Mouse (Mus musculus) forelimb bud, embryonic 11.5 days (tissue): Measurements from ENCODE around the gene Phactr4.

Source experiments
- DNase-seq: peaks from one replicate; pipeline ENCODE4 v3.0.0-alpha.2; 2012; ENCODE audit warnings: low read depth, low spot score

Gene Phactr4

DNA sequence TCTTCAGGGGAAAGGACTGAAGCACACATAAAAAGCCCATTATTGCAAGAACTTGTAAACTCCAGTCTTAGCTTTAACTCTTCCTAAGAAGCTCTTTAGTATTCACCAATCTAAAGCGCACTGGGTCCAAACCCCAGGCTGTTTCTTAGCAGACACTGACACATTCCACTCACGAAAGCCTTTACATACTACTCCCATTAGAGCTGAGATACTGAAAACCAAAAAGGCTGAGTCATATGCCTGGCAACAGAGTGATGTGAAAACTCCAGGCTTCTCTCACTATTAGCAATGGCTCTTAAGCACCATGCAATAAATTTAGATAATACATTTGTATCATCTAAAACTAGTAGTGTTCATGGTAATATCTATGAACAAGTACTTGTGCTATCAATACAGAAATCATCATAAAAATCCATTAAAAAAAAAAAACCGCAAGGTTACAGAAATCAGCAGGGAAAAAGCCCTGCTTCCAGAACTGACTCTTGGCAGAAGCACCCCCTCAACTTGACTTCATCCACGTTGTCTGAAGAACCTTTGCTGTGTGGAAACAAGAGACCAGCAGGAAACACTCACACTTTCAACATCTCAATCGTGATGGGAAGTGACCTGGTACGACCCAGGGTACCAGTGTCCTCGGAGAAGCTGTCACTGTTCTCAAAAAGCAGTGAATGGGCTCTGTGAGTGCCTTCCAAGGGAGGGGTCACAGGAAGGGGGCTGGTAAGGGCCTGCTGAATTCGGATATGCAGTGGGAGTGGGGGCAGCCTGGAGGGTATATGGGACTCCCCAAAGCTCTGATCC, 52.1 kb downstream of the Phactr4 start:
- no peak for DNase-seq

DNA sequence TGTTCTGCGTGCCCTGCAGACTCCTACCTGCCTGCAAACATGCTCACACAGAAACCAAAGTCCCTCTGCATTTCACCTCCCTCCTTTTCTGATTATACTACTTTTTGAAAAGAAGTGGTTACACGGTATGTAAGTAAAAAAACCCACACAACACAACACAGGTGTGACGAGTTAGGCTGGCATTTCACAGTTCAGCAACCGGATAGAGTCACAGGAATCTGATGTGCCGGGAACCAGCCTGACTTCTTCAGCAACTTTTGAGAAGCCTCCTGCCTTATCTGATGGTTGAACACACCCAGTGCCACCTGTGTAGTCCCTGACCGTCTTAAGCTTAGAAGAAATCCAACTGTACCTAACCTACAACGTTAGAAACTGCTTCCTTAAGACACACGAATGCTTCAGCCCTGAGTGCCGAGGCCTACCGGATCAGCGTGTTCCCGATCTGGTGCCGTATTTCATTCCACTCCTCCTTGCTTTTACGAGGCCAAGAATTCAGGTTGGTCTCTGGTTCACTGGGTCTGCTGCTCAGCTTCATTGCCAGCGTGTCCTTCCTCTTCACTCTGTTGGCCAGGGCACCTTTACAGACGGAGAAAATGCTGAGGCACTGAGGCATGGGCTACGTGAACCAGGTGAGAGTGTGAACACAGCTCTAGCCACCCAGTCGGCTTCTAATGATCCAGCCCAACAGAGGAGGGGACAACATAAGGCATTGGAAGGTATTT, 54.6 kb downstream of the Phactr4 start:
- no peak for DNase-seq

DNA sequence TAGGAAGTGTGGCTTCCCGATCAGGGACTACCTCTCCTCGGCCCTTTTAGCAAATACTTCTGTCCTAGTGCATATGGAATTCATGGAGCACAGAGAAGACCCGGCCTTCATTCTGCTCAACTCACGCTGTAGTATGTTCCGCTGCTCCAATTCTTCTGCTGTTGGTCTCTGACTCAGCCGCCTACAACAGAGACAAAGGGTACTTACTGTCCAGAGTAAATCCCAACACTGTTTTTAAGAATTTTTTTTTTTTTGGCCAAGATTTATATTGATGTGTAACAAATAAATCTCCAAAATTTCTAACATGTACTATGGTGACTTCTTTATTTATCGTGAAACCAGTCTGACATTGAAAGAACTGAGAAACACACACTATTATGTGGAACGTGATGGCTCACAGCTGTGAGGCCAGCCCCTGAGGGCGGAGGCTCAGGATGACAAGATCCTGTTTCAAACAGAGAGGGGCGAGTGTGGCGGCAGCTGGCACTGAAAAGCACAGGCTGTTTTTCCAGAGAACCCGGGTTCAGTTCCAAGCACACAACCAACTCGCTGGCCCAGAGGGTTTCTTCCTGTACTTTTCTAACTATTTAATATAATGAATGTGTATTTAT, 56.7 kb downstream of the Phactr4 start:
- DNase-seq: no peak

DNA sequence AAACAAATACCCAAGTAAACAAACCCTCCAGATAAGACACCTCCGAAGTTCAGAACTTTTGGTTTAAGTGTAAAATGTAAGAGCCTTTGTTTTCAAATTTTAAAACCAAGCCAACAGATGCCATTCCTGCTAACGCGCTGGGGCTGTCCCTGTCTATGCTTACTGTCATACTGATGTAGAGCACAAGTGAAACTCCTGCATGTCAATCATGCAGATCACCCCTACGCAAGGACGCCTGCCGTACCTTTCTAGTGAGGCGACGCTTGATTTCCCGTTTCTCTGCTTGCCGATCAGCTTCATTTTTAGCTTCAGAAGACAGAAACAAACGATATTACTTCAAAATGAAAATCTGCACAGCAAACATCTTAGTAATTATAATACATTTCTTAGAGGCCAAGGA, 58.8 kb downstream of the Phactr4 start:
- DNase-seq: no peak

DNA sequence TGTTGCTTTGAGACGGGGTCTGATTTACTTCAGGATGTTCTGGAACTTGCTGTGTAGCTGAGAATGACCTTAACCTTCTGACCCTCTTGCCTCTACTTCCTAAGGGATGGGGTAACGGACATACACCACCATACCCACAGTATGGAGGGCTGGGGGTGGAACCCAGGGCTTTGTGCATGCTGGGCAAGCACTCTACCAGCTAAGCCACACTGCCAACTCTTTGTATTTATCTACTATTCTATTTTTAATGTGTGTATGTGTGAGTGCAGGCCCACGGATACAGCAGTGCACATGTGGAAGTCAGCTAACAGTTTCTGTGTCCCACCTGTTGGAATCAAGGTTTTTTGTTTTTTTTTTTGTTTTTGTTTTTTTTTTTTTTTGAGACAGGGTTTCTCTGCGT, 62.8 kb downstream of the Phactr4 start:
- no peak for DNase-seq

DNA sequence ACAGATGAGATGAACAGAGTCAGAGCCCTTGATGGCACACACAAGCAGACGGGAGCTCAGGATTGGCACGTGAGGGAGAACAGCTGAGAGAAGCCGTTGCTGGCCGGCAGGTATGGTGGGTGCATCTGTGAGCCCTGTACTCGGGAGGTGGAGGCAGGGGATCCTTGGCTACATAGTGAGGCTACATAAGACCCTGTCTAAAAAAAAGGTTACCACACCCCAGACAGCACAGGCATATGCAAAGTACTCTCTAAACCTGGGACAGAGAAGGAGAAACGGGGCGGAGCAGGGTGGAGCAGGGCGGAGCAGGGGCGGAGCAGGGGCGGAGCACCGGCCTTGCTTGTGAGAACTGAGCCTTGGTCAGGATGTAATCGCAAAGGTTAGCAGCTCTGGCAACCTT, 66.1 kb downstream of the Phactr4 start:
- no peak for DNase-seq

DNA sequence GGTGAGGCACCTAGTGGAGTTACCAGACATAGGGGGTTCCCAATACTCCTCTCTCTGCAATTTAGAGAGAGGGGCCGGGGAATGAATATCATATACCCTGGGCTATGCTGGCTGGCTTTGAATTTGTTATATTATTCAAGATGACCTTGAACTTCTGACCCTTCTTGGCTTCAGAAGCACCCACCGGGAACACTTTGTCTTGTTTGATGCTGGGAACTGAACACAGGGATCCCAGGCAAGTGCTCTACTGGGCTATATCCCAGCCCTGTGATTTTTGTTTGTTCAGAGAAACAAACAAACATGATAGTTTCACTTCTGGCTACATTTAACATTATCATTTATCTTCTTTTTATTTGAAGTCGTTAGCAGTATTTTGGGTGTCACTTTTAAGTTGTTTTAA, 66.9 kb downstream of the Phactr4 start:
- DNase-seq: no peak

DNA sequence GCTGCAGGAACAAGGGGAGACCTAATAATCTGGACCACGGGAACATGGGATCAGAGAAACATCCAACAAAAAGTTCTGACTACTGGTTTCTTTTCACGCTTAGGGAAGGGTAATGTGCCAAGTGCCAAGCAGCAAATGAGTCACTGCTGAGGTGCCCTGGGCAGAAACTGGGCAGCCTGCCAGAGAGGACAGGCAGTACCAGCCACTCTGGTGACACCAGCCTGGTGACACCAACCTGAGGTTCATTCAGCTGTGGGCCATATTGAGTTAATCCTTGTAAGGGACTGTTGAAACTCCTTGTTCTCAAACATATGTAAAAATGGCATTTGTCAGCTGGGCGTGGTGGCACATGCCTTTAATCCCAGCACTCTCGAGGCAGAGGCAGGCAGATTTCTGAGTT, 67.7 kb downstream of the Phactr4 start:
- DNase-seq: no peak

DNA sequence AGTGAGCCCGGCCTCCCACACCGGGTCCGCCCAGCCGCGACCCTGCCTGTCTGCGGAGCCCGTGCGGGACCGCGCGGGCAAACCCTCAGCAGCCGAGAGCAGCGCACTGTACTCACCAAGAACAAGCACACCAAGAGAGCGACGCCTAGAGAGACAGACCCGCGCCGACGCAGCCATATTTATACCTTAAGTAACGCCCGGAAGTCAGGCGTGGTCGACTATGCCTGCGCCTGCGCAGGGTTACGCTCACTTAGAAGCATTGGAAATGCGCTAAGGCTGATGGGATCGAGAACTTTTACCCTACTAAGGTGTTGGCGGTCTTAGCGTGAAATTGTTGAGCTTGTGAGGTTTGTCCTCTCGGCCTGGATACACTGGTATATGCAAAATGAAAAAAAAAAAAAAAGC, 68.8 kb downstream of the Phactr4 start, which contains the start of gene Rcc1:
Gene Rcc1 (minus strand): TSS at position 125 of the 405 bp plus-strand sequence.
- peak; percentile 95 for DNase-seq

DNA sequence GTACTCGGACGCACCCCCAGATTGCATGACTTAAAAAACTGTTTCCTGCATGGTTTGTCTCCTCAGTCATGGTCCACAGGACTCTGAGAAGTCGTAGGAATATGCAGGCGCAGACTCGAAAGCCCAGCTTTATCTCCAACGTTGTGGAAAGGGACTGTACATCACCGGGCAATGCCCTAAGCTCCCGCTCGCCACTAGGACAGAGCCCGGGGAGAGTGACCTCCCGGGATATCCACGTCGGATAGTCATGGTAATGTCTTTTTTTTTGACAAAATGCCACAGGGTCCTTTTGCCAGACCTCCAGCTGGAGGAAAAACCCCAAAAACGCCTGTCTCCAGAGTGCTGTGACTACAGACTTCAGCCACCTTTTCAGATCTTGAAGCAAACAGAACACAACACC, 69.5 kb downstream of the Phactr4 start:
- no peak for DNase-seq

DNA sequence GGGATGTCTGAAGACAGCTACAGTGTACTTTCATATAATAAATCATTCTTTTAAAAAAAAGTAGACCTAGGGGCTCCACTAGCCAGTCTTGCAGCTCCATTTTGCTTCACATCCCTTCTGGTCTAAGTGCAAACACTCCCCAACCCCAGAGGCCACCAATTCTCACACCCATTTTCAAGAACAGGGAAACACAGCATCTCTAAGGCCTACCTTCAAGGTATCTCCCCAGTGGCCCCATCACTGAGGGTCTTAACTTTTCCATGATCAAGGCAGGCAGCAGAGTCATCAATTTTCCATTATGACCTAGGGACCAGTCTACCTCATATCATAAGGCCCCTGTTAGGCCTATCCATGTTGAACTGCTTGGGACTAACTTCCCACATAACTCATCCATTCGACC, 70.9 kb downstream of the Phactr4 start:
- DNase-seq: no peak

DNA sequence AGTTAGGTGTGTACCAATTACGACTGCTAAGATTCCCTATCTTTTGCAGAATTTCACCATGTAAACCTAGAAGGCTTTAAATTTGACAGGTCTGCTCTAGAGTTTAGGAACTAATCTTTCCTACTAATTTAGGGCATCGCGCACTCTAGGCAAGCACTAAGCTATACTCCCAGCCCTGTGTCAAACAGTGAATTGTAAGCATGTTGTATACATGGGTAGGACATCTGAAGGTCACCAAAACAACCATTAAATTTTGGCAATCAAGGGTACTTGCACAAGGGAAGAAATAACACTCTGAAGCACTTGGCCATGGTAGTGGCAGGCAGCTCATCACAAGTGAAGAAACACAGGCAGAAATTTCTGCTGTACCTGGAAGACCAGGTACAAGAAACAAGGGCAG, 71.4 kb downstream of the Phactr4 start:
- no peak for DNase-seq

DNA sequence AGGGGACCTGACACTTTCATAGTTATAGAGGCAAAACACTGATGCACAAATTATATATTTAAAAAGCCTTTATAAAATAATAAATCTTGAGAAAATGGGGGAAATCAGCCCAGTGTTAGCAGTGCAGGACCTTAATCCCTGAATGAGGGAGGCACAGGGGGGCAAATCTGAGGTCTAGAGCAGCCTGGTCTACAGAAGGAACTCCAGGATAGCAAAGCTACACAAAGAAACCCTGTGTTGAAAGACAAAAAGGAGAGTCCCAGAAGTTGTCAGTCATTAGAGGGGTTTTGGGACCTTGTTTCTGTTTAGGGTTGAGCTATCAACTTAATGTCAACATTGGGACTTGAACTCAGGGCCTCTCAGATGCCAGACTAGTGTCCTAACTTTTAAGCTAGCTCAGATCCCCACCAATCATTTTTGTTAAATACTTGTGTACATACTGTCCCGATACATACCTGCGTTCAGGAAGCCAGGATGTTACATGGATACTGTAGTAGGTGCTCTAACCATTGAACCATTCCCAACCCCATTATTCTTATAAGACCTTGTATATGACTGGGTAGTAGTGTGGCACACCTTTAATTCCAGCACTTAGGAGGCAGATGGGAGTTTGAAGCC, 72.1 kb downstream of the Phactr4 start:
- no peak for DNase-seq

DNA sequence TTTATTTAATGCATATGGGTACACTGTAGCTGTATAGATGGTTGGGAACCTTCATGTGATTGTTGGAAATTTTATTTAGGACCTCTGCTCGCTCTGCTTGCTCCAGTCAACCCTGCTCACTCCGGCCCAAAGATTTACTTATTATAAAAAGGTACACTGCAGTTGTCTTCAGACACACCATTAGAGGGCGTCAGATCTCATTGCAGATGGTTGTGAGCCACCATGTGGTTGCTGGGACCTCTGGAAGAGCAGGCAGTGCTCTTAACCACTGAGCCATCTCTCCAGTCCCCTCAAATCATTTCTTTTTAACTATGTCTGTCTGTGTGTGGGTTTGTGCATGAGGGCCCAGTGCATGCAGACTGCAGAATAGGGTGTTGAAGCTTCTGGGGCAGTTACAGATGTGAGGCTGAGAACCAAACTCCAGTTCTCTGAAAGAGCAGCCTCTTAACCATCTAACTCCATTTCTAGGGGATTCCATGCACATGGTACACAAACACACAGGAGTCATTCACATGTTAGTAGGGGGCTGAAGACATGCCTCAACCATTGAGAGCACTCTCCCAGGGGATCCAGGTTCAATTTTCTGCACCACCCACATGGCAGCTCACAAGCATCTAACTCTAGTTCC, 72.7 kb downstream of the Phactr4 start:
- DNase-seq: no peak

DNA sequence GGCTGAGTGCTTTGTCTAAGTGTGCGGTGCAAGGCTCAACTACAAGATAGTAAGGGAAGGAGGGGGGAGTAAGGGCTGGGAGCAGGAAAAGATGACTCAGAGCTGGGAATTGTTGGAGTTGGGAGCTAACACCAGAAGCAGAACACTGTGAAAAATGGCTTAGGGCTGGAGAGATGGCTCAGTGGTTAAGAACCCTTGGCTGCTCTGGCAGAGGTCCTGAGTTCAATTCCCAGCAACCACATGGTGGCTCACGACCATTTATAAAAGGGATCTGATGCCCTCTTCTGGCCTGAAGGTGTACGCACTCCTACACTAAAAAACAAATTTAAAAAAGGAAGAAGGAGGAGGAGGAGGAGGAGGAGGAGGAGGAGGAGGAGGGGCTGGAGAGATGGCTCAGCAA, 75.6 kb downstream of the Phactr4 start:
- no peak for DNase-seq

DNA sequence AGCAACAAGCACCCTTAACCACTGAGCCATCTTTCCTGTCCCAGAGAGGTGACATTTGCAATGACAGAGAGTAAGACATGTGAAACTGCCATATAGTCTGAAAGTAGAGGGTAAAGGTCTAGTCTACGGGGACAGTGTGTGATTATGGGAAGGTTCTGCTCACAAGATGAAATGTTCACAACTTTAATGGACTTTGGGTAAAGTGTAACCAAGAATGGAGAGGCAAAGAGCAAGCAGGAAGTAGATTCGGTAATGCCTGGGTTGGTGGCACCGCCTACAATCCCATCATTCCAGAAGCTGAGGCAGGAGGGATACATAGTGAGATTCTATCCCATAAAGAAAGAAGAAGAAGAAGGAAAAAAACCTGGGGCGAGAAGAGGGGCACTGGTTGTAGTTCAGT, 76.0 kb downstream of the Phactr4 start:
- DNase-seq: no peak

DNA sequence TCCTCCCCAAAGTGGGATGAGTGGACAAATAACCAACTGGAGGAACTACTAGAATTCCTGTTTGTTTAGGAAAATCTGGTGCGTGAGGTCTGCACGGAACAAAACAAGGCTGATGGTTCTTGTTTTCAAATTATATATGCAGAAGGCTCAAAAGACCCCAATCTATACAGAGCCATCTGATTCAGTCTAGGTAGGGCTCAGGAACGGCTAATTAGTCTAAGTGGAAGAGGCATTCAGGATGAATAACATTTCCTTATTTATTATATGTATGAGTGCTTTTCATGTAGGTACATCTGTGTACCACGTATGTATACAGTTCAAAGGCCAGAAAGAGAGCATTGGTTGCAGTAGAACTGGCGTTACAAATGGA, 76.5 kb downstream of the Phactr4 start:
- DNase-seq: no peak

DNA sequence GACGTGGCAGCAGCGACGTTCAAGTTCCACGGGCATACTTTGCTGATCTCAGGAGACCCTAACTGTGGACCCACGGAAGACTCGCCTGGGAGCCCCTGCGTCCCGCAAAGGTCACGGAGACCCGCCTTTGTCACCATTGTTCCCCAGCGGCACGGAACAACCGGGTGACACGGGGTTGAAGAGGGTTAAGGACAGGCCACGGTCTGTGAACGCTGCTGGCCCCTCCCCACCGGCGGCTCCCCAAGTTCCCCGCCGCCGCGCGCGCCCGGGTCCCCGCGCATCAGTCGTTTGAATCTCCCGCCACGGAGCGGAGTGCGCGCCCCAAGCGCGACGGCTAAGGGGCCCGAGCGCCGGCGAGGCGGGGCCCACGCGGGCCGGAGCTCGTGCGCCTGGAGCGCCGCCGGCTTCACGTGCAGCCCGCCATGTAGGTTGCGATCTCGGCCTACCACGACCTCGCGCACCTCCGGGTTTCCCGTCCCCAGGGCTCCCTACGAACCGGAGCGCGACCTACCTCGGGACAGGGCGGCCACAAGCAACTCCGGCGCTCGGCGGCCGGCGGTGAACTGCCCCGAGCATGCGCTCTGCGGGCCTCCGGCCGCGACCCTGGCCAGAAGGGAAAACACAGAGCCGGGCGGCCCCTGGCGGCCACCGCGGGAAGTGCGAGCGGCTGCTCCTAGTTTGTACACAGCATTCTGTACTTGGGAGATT, 77.0 kb downstream of the Phactr4 start:
- peak; percentile 91 for DNase-seq

DNA sequence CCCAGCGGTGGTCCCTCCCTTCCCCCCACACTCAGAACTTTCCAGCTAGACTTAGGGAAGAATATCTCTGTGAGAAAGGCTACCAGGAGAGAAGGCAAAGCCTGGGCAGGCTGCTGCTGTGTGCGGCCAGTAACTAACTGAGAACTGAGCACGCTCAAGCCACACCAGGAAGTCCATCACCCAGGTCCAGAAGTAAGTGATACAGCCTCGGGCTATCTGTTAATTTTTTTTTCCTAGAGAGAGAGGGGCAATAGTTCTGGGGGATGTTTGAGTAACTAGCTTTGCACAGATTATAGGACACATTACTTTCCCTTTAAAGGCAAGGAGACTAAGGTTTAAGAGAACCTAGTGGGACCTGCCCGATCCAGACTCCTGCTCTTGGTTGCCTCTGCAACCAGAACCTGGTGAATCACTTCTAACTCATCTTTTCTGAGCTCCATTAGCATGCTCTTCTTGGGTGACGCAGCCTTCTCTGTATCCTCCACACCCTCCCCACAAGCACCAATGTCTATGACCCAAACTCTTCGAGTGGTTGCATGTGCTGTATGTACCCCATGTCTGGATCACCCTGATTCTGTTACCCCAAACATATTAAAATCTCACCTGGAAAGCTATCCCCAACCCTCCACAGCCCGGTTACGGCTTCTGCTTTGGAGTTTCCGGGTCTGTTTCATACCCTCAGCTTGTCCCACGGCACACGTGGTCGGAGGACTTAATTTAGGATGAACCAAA, 77.7 kb downstream of the Phactr4 start:
- DNase-seq: no peak

DNA sequence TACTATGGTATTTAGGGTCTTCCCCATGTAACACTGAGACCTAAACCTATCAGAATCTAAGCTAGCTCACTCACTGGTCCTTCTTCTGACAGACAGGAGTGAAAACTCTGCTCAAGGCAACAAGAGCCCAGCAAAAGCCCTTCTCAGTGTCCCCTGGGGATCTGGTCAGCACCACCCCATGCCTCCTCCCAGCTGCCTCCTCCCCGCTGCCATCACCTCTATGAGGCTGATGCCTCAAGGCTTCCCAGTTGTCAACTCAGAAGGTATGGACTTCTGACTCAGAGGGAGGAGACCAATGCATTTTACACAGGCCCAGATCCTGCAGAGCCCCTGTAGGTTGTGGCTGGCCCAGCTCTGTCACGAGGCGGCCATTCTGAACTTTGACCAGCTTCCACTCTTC, 80.8 kb downstream of the Phactr4 start:
- no peak for DNase-seq

DNA sequence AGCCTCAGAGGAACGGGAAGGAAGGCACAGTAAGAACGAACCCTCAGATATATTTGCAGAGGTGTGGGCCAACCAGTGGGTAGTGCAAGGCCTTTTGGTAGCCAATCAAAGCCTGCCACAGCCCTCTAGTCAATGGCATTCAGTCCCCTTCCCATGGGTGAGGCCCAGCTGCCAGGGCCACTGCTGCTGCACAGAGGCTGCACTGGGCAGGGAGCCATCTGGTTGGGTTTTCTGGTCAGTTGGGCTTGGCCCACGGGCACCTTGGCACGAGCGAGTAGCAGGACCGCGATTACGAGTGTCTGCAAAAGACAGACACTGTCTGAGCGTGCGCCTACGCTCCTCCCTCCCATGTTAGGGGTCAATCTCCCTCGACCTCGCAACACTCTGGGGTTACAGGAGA, 83.3 kb downstream of the Phactr4 start:
- no peak for DNase-seq
